Mouse (Mus musculus) 416B (cell line): Measurements from ENCODE around the gene Fam171b.
A peak's percentile ranks its signal among the peaks of the same experiment; 100 is the strongest.

Experiments
- DNase-seq: peaks from one replicate; pipeline ENCODE4 v3.0.0; 2011; ENCODE audit warnings: low read depth

Fam171b gene

GRCm38 (mm10) chr2:83893701-83894100, 81.3 kb downstream of the Fam171b start:
- DNase-seq, result no peak

- no peak for DNase-seq
Measured at GRCm38 (mm10) chr2:83901896-83902540, 89.6 kb downstream of the Fam171b start.

GRCm38 (mm10) chr2:83929478-83930088, 117.1 kb downstream of the Fam171b start:
- peak; percentile 94 for DNase-seq
